23 mouse cellular contexts compared by ENCODE assay signal in genomic region chr4:55382350-55382749, GRCm38 (mm10). TPM values are rescaled to one million over a fixed set of nuclear protein-coding genes. Genes with fewer than 3 reads are reported as not detected.
DNase-seq lines count a peak whose midpoint lies in the region; ATAC-seq lines count a peak whose summit lies in the region.
"Had no signal": no experiment of that assay in that cellular context is flagged by ENCODE, and none has a peak within 500 bp of the region (broad histone marks: within the 10 kb centered on the region; RNA-seq: fewer than 3 reads in every experiment).

No protein-coding gene starts in this region.

- no peak overlapping the region for H3K27ac ChIP-seq in intestine, embryonic 16.5 days (ENCODE audit: low read length)

- no peak overlapping the region for H3K4me3 ChIP-seq in intestine, embryonic 16.5 days (ENCODE audit: low read length)

- H3K36me3 ChIP-seq in intestine, embryonic 16.5 days (ENCODE audit: control insufficient read depth, insufficient read depth, low read length): peaks cover 22% of the 10 kb centered on the region; the same call in 1 of the 2 replicates

- H3K9me3 ChIP-seq in intestine, embryonic 16.5 days (ENCODE audit: control insufficient read depth, low read length): no peaks in the 10 kb centered on the region
- H3K9me3 ChIP-seq: G1E had no signal

- no peaks in the 10 kb centered on the region for H3K27me3 ChIP-seq in intestine, embryonic 16.5 days (replicated peaks; ENCODE audit: control insufficient read depth, insufficient read depth, low read length)
- H3K27me3 ChIP-seq: CH12.LX, Patski had no signal

- intact Hi-C loops in heart, postnatal 10 days (cut with DNase I): no loop called here

- H3K9ac ChIP-seq in intestine, embryonic 16.5 days (ENCODE audit: low read depth, low read length): no peak overlapping the region

- DNase-seq in heart, adult 11 months: peak; percentile 66
- no peak for DNase-seq in heart, postnatal 10 days
- DNase-seq in 3T3-L1 (ENCODE audit: low read depth, low spot score) (peak; percentile 50), NIH3T3 (ENCODE audit: low read depth) (peak; percentile 43)
- no peak for DNase-seq in kidney, postnatal 25 days
- DNase-seq: adrenal gland, adult 2 months; adrenal gland, adult 8-10 months; adrenal gland, postnatal 10 days; adrenal gland, postnatal 14 days; adrenal gland, postnatal 25 days; adrenal gland, postnatal 36 days; B cell, adult 2 months; cerebellum, adult 11 months; cerebellum, adult 11-12 months; cerebellum, adult 18-20 months; cerebellum, adult 2 months; cerebellum, adult 8-10 months had no signal

- WGBS in intestine, embryonic 16.5 days: 87% methylated on average over 2 of the region's 2 CpGs

- no peak overlapping the region for H3K4me2 ChIP-seq in intestine, embryonic 16.5 days (ENCODE audit: low read depth, low read length)

- ATAC-seq in intestine, embryonic 16.5 days: no peak
- ATAC-seq: activated CD4-positive, CD25-positive, alpha-beta regulatory T cell, adult 4 months; CD4-positive, CD25-positive, alpha-beta regulatory T cell, adult 4 months; Patski had no signal

- no peaks in the 10 kb centered on the region for H3K4me1 ChIP-seq in intestine, embryonic 16.5 days (ENCODE audit: control insufficient read depth, insufficient read depth, low read length)

RNA-seq across cellular contexts. Expression of gene Rad23b, which starts 32.5 kb away (rescaled TPM):
- 100 to 1,000 TPM; 128 to 135 TPM for total RNA-seq in heart, postnatal 10 days (2021)
- polyA plus RNA-seq in intestine, embryonic 16.5 days (2015; fragmentation: Nextera tagmentation; extraction: Ambion mirVana): 60.0 and 63.6 TPM in 2 replicates

Comparison
In these comparisons a context has a peak if more than half of its experiments do, and no peak if none do; other contexts are left out.
1. DNase-seq: peak in heart, adult 11 months (single experiment), 3T3-L1 (single experiment) and NIH3T3 (single experiment); none in heart, postnatal 10 days (0 of 2) and kidney, postnatal 25 days (0 of 2).